Mouse (Mus musculus): ENCODE measurements around the gene Slc1a3.
"Not testable (repeated sequence)": the region's sequence is repeated elsewhere in the genome, so short reads cannot be mapped to it uniquely, and the experiment has no call there.

The Slc1a3 gene

GRCm38 (mm10) chr15:8711630-8712310 is 1.2 kb upstream of the Slc1a3 start:
- in situ Hi-C loops (cut with MboI; ENCODE audit: low pct_unique_long_range_greater_than_20kb in 1 of 2, low sequenced_read_pairs in 2 of 2, unreplicated experiment in 1 of 2) = no loop called here

DNA sequence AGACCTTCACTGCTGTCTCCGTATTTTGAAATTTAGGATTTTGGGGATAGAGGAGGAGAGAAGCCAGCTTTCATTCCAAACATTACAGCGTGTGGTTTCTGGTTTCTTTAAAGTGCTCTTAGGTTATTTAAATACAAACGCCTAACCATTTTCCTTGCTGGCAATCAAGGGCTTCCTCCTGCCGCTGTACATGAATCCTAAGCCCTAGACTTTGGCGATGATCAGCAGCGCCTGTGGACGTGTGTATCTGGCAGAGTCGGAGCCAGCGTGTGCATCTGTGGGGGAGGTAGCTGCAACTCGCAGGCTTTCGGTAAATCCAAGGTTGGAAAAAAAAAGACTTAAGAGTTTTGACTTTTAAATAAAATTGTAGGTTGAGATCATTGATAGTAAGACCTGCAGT is 986 bp downstream of the Slc1a3 start:
- in situ Hi-C loops (cut with MboI; ENCODE audit: low pct_unique_long_range_greater_than_20kb in 1 of 2, low sequenced_read_pairs in 2 of 2, unreplicated experiment in 1 of 2) = no loop called here

DNA sequence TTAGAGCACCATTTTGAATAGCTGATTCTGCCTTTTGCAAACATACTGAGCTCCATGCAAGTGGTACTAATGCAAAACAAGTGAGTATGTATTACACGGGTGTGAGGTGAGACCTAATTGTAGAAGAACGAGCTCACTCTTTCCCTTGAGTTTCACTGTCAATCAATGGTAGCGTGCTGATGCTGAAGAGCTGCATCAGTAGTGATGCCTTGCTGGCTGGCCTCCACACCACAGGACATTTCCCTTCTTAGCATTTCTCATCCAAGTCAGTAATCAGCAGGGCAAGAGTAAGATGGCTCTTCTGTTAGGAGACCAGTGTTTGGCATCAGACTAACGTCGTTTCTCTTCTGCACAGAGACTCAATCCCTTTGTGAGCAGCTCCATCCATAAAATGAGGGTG is 4.0 kb downstream of the Slc1a3 start:
- in situ Hi-C loops (cut with MboI; ENCODE audit: low pct_unique_long_range_greater_than_20kb in 1 of 2, low sequenced_read_pairs in 2 of 2, unreplicated experiment in 1 of 2) = no loop called here

- in situ Hi-C loops (cut with MboI; ENCODE audit: low pct_unique_long_range_greater_than_20kb in 1 of 2, low sequenced_read_pairs in 2 of 2, unreplicated experiment in 1 of 2) = no loop called here
Measured at GRCm38 (mm10) chr15:8706178-8706577, 4.4 kb downstream of the Slc1a3 start.

- in situ Hi-C loops (cut with MboI; ENCODE audit: low pct_unique_long_range_greater_than_20kb in 1 of 2, low sequenced_read_pairs in 2 of 2, unreplicated experiment in 1 of 2) = not testable (repeated sequence)
Measured at GRCm38 (mm10) chr15:8705560-8705959, 5.0 kb downstream of the Slc1a3 start.

- in situ Hi-C loops (cut with MboI; ENCODE audit: low pct_unique_long_range_greater_than_20kb in 1 of 2, low sequenced_read_pairs in 2 of 2, unreplicated experiment in 1 of 2) = no loop called here
Measured at GRCm38 (mm10) chr15:8697976-8698375, 12.6 kb downstream of the Slc1a3 start.

DNA sequence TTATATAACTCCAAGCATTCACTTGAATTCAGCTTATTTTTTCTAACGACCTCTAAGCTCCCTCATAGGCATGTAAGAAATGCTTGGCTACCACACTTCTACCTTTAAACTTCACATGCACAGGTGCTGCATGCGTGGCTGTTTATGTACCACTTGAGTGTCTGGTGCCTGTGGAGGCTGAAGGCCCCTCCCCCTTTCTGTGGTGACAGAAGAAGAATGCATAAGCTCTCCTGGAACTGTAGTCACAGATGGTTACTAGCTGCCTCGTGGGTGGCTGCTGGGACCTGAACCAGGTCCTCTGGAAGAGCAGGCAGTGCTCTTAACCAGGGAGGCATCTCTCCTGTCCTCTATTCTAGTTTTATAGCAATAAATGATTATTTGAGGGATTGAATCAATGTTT is 13.1 kb downstream of the Slc1a3 start:
- in situ Hi-C loops (cut with MboI; ENCODE audit: low pct_unique_long_range_greater_than_20kb in 1 of 2, low sequenced_read_pairs in 2 of 2, unreplicated experiment in 1 of 2) = no loop called here

- in situ Hi-C loops (cut with MboI; ENCODE audit: low pct_unique_long_range_greater_than_20kb in 1 of 2, low sequenced_read_pairs in 2 of 2, unreplicated experiment in 1 of 2) = not testable (repeated sequence)
Measured at GRCm38 (mm10) chr15:8690141-8690540, 20.4 kb downstream of the Slc1a3 start.

- in situ Hi-C loops (cut with MboI; ENCODE audit: low pct_unique_long_range_greater_than_20kb in 1 of 2, low sequenced_read_pairs in 2 of 2, unreplicated experiment in 1 of 2) = no loop called here
Measured at GRCm38 (mm10) chr15:8686846-8687245, 23.7 kb downstream of the Slc1a3 start.

- in situ Hi-C loops (cut with MboI; ENCODE audit: low pct_unique_long_range_greater_than_20kb in 1 of 2, low sequenced_read_pairs in 2 of 2, unreplicated experiment in 1 of 2) = no loop called here
Measured at GRCm38 (mm10) chr15:8685506-8685905, 25.1 kb downstream of the Slc1a3 start.

DNA sequence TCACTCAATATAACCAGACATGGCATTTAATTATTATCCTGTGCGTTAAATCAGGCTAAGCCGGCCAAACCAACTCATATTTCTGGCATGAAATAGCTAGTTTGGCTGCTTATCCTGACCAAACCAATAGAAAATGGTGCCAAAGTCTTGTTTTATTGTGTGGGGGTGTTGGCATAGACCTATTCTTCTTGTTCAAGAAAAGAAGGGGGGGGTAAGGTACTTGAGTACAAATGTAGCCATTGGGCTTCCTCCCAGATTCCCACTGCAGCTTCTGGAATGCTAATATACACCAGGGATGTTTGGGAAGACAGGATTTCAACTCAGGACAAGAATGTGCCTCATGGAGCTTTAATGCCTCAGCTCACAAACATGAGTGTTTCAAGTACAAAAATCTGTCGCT is 26.3 kb downstream of the Slc1a3 start:
- in situ Hi-C loops (cut with MboI; ENCODE audit: low pct_unique_long_range_greater_than_20kb in 1 of 2, low sequenced_read_pairs in 2 of 2, unreplicated experiment in 1 of 2) = no loop called here

DNA sequence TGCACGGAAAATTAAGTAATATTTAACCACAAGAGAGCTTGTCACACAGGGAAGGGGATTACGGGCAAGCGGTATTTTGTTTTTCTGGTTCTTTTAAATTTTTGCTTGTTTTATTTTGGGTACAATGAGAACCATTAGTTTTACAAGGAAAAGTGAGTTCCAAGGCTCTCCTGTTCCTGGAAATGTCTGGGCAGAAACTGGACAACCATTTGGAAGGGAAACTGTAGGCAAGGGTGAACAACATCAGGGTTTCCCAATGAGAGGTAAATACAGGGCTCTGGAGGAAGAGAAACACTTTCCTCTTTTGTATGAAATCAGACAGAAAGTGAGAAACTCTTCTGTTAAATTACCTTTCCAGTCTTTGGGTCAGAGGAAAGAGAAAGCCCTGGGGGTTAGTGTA is 27.7 kb downstream of the Slc1a3 start:
- in situ Hi-C loops (cut with MboI; ENCODE audit: low pct_unique_long_range_greater_than_20kb in 1 of 2, low sequenced_read_pairs in 2 of 2, unreplicated experiment in 1 of 2) = no loop called here

DNA sequence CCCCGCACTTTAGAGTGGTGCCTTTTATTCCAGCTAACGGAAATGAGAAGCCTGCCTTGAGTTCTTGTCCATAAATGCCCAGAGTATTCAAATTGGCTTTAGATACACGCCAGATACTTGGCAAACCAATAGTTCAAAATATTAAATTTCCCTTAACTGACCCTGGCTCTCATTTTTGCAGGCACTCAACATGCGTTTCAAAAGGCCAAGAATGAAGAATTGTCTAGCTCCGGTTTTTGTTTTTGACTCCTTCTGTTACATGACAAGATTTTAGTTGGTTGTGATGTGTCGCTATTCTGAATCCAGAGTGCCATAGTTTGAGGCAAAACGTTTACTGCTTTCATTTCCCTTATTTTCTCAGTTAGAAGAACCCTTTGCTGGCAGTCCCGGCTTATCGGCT is 28.1 kb downstream of the Slc1a3 start:
- in situ Hi-C loops (cut with MboI; ENCODE audit: low pct_unique_long_range_greater_than_20kb in 1 of 2, low sequenced_read_pairs in 2 of 2, unreplicated experiment in 1 of 2) = no loop called here

GRCm38 (mm10) chr15:8681971-8682370 is 28.6 kb downstream of the Slc1a3 start:
- in situ Hi-C loops (cut with MboI; ENCODE audit: low pct_unique_long_range_greater_than_20kb in 1 of 2, low sequenced_read_pairs in 2 of 2, unreplicated experiment in 1 of 2) = no loop called here

DNA sequence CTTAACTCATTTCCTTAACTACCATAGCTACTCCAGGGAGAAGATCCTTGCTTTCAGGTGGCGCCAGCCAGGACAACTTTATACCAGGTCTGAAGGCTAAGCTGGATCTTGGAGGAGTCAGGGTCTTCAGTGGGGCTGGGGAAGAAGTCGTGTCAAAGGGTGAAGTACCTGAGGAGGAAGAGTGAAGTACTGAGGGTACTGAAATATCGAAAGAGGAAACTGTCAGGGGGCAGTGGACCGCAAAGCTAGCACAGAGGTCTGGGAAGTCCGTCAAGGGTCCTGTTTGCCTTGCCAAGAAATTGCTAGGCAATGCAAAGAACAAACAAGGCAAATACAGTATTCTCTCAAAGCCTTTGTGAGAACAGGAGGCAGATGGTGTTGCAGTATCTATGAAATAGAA is 29.6 kb downstream of the Slc1a3 start:
- in situ Hi-C loops (cut with MboI; ENCODE audit: low pct_unique_long_range_greater_than_20kb in 1 of 2, low sequenced_read_pairs in 2 of 2, unreplicated experiment in 1 of 2) = no loop called here

GRCm38 (mm10) chr15:8676959-8677358 is 33.6 kb downstream of the Slc1a3 start:
- in situ Hi-C loops (cut with MboI; ENCODE audit: low pct_unique_long_range_greater_than_20kb in 1 of 2, low sequenced_read_pairs in 2 of 2, unreplicated experiment in 1 of 2) = no loop called here

DNA sequence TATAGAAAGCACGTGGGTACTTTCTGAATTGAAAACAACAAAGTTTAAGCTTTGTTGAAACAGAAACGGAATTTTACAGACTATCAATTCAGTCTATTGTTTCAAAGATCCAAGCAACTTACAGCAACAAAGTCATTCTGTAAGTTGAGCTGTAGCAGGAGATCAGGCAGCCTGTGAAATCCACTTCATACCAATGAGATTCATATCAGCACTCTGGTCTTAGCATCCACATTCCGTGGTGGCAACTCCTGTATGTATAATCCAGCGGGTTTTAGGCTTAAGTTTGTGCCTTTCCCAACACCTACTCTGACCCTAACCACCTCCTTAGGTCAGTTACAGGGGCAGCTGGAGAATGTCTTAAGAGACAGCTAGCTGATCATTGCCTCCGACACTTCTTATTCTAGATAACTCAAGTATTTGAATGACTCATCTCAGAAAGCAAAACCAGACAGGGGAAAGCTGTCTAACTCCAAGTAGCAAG is 34.3 kb downstream of the Slc1a3 start:
- in situ Hi-C loops (cut with MboI; ENCODE audit: low pct_unique_long_range_greater_than_20kb in 1 of 2, low sequenced_read_pairs in 2 of 2, unreplicated experiment in 1 of 2) = no loop called here

GRCm38 (mm10) chr15:8675616-8676015 is 34.9 kb downstream of the Slc1a3 start:
- in situ Hi-C loops (cut with MboI; ENCODE audit: low pct_unique_long_range_greater_than_20kb in 1 of 2, low sequenced_read_pairs in 2 of 2, unreplicated experiment in 1 of 2) = no loop called here

GRCm38 (mm10) chr15:8672532-8672931 is 38.0 kb downstream of the Slc1a3 start:
- in situ Hi-C loops (cut with MboI; ENCODE audit: low pct_unique_long_range_greater_than_20kb in 1 of 2, low sequenced_read_pairs in 2 of 2, unreplicated experiment in 1 of 2) = no loop called here

GRCm38 (mm10) chr15:8667849-8668522 is 42.6 kb downstream of the Slc1a3 start:
- in situ Hi-C loops (cut with MboI; ENCODE audit: low pct_unique_long_range_greater_than_20kb in 1 of 2, low sequenced_read_pairs in 2 of 2, unreplicated experiment in 1 of 2) = no loop called here

All from mouse embryonic stem cell (cell line).